Mouse (Mus musculus): ENCODE data around the gene Btbd3.

Gene Btbd3

GRCm38 (mm10) chr2:138531992-138532391 lies 275.6 kb downstream of the Btbd3 start:
- DNase-seq (ENCODE audit: low read depth): no peak

- DNase-seq (ENCODE audit: low read depth): no peak
Measured at GRCm38 (mm10) chr2:138539655-138540054, 283.3 kb downstream of the Btbd3 start.

- DNase-seq (ENCODE audit: low read depth): no peak
Measured at GRCm38 (mm10) chr2:138548990-138549389, 292.6 kb downstream of the Btbd3 start.

- DNase-seq (ENCODE audit: low read depth): no peak
Measured at GRCm38 (mm10) chr2:138551516-138551915, 295.2 kb downstream of the Btbd3 start.

- DNase-seq (ENCODE audit: low read depth): no peak
Measured at GRCm38 (mm10) chr2:138555106-138555862, 298.9 kb downstream of the Btbd3 start.

- no peak for DNase-seq (ENCODE audit: low read depth)
Measured at GRCm38 (mm10) chr2:138585930-138586329, 329.6 kb downstream of the Btbd3 start.

- no peak for DNase-seq (ENCODE audit: low read depth)
Measured at GRCm38 (mm10) chr2:138587335-138587734, 331.0 kb downstream of the Btbd3 start.

GRCm38 (mm10) chr2:138587795-138588545 lies 331.6 kb downstream of the Btbd3 start:
- DNase-seq (ENCODE audit: low read depth): no peak

GRCm38 (mm10) chr2:138589105-138589504 lies 332.7 kb downstream of the Btbd3 start:
- no peak for DNase-seq (ENCODE audit: low read depth)

- DNase-seq (ENCODE audit: low read depth): no peak
Measured at GRCm38 (mm10) chr2:138590307-138590706, 333.9 kb downstream of the Btbd3 start.

- no peak for DNase-seq (ENCODE audit: low read depth)
Measured at GRCm38 (mm10) chr2:138612361-138612760, 356.0 kb downstream of the Btbd3 start.

GRCm38 (mm10) chr2:138617501-138617900 lies 361.1 kb downstream of the Btbd3 start:
- DNase-seq (ENCODE audit: low read depth): no peak
